Mouse (Mus musculus) C2C12 (cell line): Measurements from ENCODE around the gene Chd8. TPM values are rescaled to one million over a fixed set of nuclear protein-coding genes. Genes with fewer than 3 reads are reported as not detected.

Experiments used
- H3K27me3 ChIP-seq: one replicate; pipeline ENCODE4 v1.6.1; 2011; ENCODE audit not compliant: control insufficient read depth, insufficient read depth, insufficient read length
- H3K36me3 ChIP-seq: one replicate; pipeline ENCODE4 v1.6.1; 2011; ENCODE audit not compliant: control insufficient read depth, insufficient read depth
- H3K4me3 ChIP-seq: one replicate; pipeline ENCODE4 v1.5.1; 2011; ENCODE audit warnings: mild to moderate bottlenecking, control low read depth; ENCODE audit not compliant: poor library complexity, insufficient read depth, severe bottlenecking
- H3K79me2 ChIP-seq: one replicate; pipeline ENCODE4 v1.6.1; 2011; ENCODE audit not compliant: control insufficient read depth, insufficient read depth
- H3K79me3 ChIP-seq: one replicate; pipeline ENCODE4 v1.6.1; 2011; ENCODE audit warnings: low read depth, control low read depth
- H3ac ChIP-seq: one replicate; pipeline ENCODE3; 2011; ENCODE audit warnings: low read depth; ENCODE audit not compliant: control insufficient read depth, insufficient read length
- CEBPB ChIP-seq: IDR thresholded peaks from one replicate; pipeline ENCODE4 v1.6.1; 2011; ENCODE audit warnings: low read depth, mild to moderate bottlenecking, control low read depth, moderate library complexity
- CTCF ChIP-seq: IDR thresholded peaks from one replicate; pipeline ENCODE4 v1.5.1; 2011; ENCODE audit not compliant: control insufficient read depth, insufficient read depth, insufficient read length
- FOSL1 ChIP-seq: IDR thresholded peaks from one replicate; pipeline ENCODE4 v1.8.0; 2011; ENCODE audit warnings: mild to moderate bottlenecking, low read length; ENCODE audit not compliant: poor library complexity, insufficient read depth, severe bottlenecking
- MAX ChIP-seq: IDR thresholded peaks from one replicate; pipeline ENCODE4 v1.6.1; 2011; ENCODE audit warnings: mild to moderate bottlenecking, control low read depth
- MYOD1 ChIP-seq: IDR thresholded peaks from one replicate; pipeline ENCODE4 v1.6.1; 2011; ENCODE audit warnings: low read depth; ENCODE audit not compliant: control insufficient read depth, insufficient read length
- MYOG ChIP-seq: IDR thresholded peaks from one replicate; pipeline ENCODE4 v1.6.1; 2011; ENCODE audit not compliant: control insufficient read depth, insufficient read length; ENCODE audit errors: extremely low read depth
- USF1 ChIP-seq: IDR thresholded peaks from one replicate; pipeline ENCODE4 v1.6.1; 2011; ENCODE audit warnings: low read depth, mild to moderate bottlenecking, control low read depth, moderate library complexity
- polyA plus RNA-seq: library from polyadenylated mRNA; unstranded; fragments of >200 nt; fragmentation: generic; extraction: Trizol; gene quantifications from one replicate; pipeline ENCODE4 v1.2.1, GENCODE M21; 2012; ENCODE audit warnings: missing spikeins

Gene Chd8
- polyA plus RNA-seq, 1 experiment, result 23.0 TPM

GRCm38 (mm10) chr14:52155008-52155407 is 102.6 kb downstream of the Chd8 start:
- Histone ChIP-seq H3K27me3 (no peaks in the 10 kb centered on the region), H3K79me2 (no peaks in the 10 kb centered on the region), H3K36me3 (peaks cover 19% of the 10 kb centered on the region), H3K79me3 (no peaks in the 10 kb centered on the region), H3ac (no peak overlapping the region), H3K4me3 (no peak overlapping the region)
- TF ChIP-seq CEBPB (no peak), CTCF (no peak), FOSL1 (no peak), MYOG (no peak), MYOD1 (no peak), USF1 (no peak), MAX (no peak)

GRCm38 (mm10) chr14:52152613-52153012 is 105.0 kb downstream of the Chd8 start:
- Histone ChIP-seq H3K79me2 (no peaks in the 10 kb centered on the region), H3K27me3 (no peaks in the 10 kb centered on the region), H3K79me3 (no peaks in the 10 kb centered on the region), H3K4me3 (no peak overlapping the region), H3ac (no peak overlapping the region), H3K36me3 (no peaks in the 10 kb centered on the region)
- TF ChIP-seq USF1 (no peak), CEBPB (no peak), MAX (no peak), MYOD1 (no peak), FOSL1 (no peak), MYOG (no peak), CTCF (no peak)

- TF ChIP-seq CTCF (no peak), MYOD1 (no peak), FOSL1 (no peak)
These were observed 105.4 kb downstream of the Chd8 start for GRCm38 (mm10) chr14:52152179-52152578.

GRCm38 (mm10) chr14:52149888-52150287 is 107.7 kb downstream of the Chd8 start:
- no peaks in the 10 kb centered on the region for H3K27me3 ChIP-seq
- H3ac ChIP-seq, result no peak overlapping the region
- no peaks in the 10 kb centered on the region for H3K36me3 ChIP-seq
- no peaks in the 10 kb centered on the region for H3K79me2 ChIP-seq
- no peaks in the 10 kb centered on the region for H3K79me3 ChIP-seq
- TF ChIP-seq CEBPB (no peak), MYOD1 (no peak), CTCF (no peak), FOSL1 (no peak), USF1 (no peak), MAX (no peak), MYOG (no peak)
- H3K4me3 ChIP-seq, result no peak overlapping the region

More at GRCm38 (mm10) chr14:52152179-52152578, 105.4 kb downstream of the Chd8 start:
- Histone ChIP-seq H3K4me3 (no peak overlapping the region), H3K27me3 (no peaks in the 10 kb centered on the region), H3K36me3 (no peaks in the 10 kb centered on the region), H3K79me3 (no peaks in the 10 kb centered on the region), H3K79me2 (no peaks in the 10 kb centered on the region), H3ac (no peak overlapping the region)

Other genes starting within 250 kb of the Chd8 start
- gene Tmem253, start 242.1 kb downstream of the Chd8 start, polyA plus RNA-seq, result 0.46 TPM
- 17.6 TPM for gene Zfp219, start 237.0 kb downstream of the Chd8 start, polyA plus RNA-seq
- gene Olfr221, start 215.3 kb downstream of the Chd8 start, polyA plus RNA-seq, result not detected
- gene Hnrnpc, start 153.8 kb downstream of the Chd8 start, polyA plus RNA-seq, result 231 TPM
- gene Rpgrip1, start 147.1 kb downstream of the Chd8 start, polyA plus RNA-seq, result 2.4 TPM
- gene Supt16, start 60.4 kb downstream of the Chd8 start, polyA plus RNA-seq, result 25.3 TPM
- gene Tox4, start 21.4 kb upstream of the Chd8 start, polyA plus RNA-seq, result 18.3 TPM
- gene Rab2b, start 21.8 kb upstream of the Chd8 start, polyA plus RNA-seq, result 5.5 TPM
- gene Mettl3, start 47.3 kb upstream of the Chd8 start, polyA plus RNA-seq, result 33.3 TPM
- gene Sall2, start 71.0 kb upstream of the Chd8 start, polyA plus RNA-seq, result 6.7 TPM
- gene Olfr1513, start 98.6 kb upstream of the Chd8 start, polyA plus RNA-seq, result not detected
- gene Olfr1512, start 121.4 kb upstream of the Chd8 start, polyA plus RNA-seq, result not detected
- not detected for gene Olfr1511, start 139.6 kb upstream of the Chd8 start, polyA plus RNA-seq
- not detected for gene Olfr1510, start 156.6 kb upstream of the Chd8 start, polyA plus RNA-seq
- not detected for gene Olfr1509, start 185.2 kb upstream of the Chd8 start, polyA plus RNA-seq
- not detected for gene Olfr1508, start 209.7 kb upstream of the Chd8 start, polyA plus RNA-seq
- gene Olfr1507, start 238.0 kb upstream of the Chd8 start, polyA plus RNA-seq, result not detected